Mouse (Mus musculus) gastrocnemius, postnatal 10 days (tissue): ENCODE results near the gene Supt4a. TPM values are rescaled to one million over a fixed set of nuclear protein-coding genes. Genes with fewer than 3 reads are reported as not detected.

Experiments used
- DNase-seq: peaks from one replicate; pipeline ENCODE4 v3.0.0; 2021; ENCODE audit warnings: mixed read lengths
- total RNA-seq, 2 experiments: library from RNA; stranded (reverse); gene quantifications; 2 replicates each; pipeline ENCODE4 v1.2.3; 2021

Supt4a gene
- total RNA-seq, 2 experiments from 2014 or later: 38.6 to 42.6 TPM

GRCm38 (mm10) chr11:87751491-87751966 lies 14.2 kb downstream of the Supt4a start:
- no peak for DNase-seq

- no peak for DNase-seq
These were observed 15.0 kb downstream of the Supt4a start for GRCm38 (mm10) chr11:87752307-87752706.

- DNase-seq: no peak
These were observed 15.9 kb downstream of the Supt4a start for GRCm38 (mm10) chr11:87753255-87753654.

- DNase-seq: no peak
These were observed 16.6 kb downstream of the Supt4a start for GRCm38 (mm10) chr11:87753891-87754501.

- no peak for DNase-seq
These were observed 17.3 kb downstream of the Supt4a start for GRCm38 (mm10) chr11:87754603-87755002.

GRCm38 (mm10) chr11:87755360-87756017 lies 18.1 kb downstream of the Supt4a start:
- no peak for DNase-seq

GRCm38 (mm10) chr11:87756251-87756820 lies 19.0 kb downstream of the Supt4a start:
- no peak for DNase-seq

- DNase-seq: no peak
These were observed 19.9 kb downstream of the Supt4a start for GRCm38 (mm10) chr11:87757001-87757954.

GRCm38 (mm10) chr11:87758161-87758911 lies 21.0 kb downstream of the Supt4a start:
- no peak for DNase-seq

GRCm38 (mm10) chr11:87758957-87759608 lies 21.7 kb downstream of the Supt4a start:
- no peak for DNase-seq

GRCm38 (mm10) chr11:87759609-87760005 lies 22.3 kb downstream of the Supt4a start:
- no peak for DNase-seq

GRCm38 (mm10) chr11:87760301-87761081 lies 23.1 kb downstream of the Supt4a start, which contains the start of gene Tspoap1:
Gene Tspoap1 (plus strand): TSS chr11:87760541.
- DNase-seq: no peak

- no peak for DNase-seq
These were observed 23.9 kb downstream of the Supt4a start for GRCm38 (mm10) chr11:87761181-87761721.

GRCm38 (mm10) chr11:87761806-87762701 lies 24.7 kb downstream of the Supt4a start:
- DNase-seq: no peak

GRCm38 (mm10) chr11:87762702-87763385 lies 25.5 kb downstream of the Supt4a start:
- DNase-seq: no peak

GRCm38 (mm10) chr11:87763511-87763987 lies 26.2 kb downstream of the Supt4a start:
- no peak for DNase-seq

- DNase-seq: no peak
These were observed 26.9 kb downstream of the Supt4a start for GRCm38 (mm10) chr11:87763988-87764876.
